Mouse (Mus musculus) ES-E14 (cell line): ENCODE results near the gene R3hdm4.

Source experiments
- HCFC1 ChIP-seq: IDR thresholded peaks from 2 replicates; pipeline ENCODE4 v1.6.1; 2012; ENCODE audit warnings: low read length, inconsistent platforms, borderline replicate concordance; ENCODE audit not compliant: insufficient read depth
- MAFK ChIP-seq: IDR thresholded peaks from 2 replicates; pipeline ENCODE4 v1.6.1; 2014; ENCODE audit warnings: mild to moderate bottlenecking, low read depth, low read length, inconsistent platforms; ENCODE audit not compliant: insufficient read depth
- ZC3H11A ChIP-seq: IDR thresholded peaks from 2 replicates; pipeline ENCODE4 v1.6.1; 2012; ENCODE audit warnings: low read depth, mild to moderate bottlenecking, inconsistent platforms, low read length, borderline replicate concordance
- ZNF384 ChIP-seq: IDR thresholded peaks from 2 replicates; pipeline ENCODE4 v1.6.1; 2012; ENCODE audit warnings: low read depth, low read length, inconsistent platforms

GRCm38 (mm10) chr10:79926491-79927323 lies 5.7 kb upstream of the R3hdm4 start, which contains the start of gene Arid3a:
- TF ChIP-seq ZC3H11A (no peak), ZNF384 (no peak), HCFC1 (peak; percentile 71; the same call in 1 of the 2 replicates), MAFK (no peak)
